Mouse (Mus musculus): ENCODE results near the gene Gm42372. TPM values are rescaled to one million over a fixed set of nuclear protein-coding genes. Genes with fewer than 3 reads are reported as not detected.
A peak's percentile ranks its signal among the peaks of the same experiment; 100 is the strongest.

Gene Gm42372
- total and polyA plus RNA-seq, 3 experiments: 0.15 to 0.61 (median 0.47) TPM

- TF ChIP-seq ZNF384 (IDR thresholded peaks at IDR 0.05; ENCODE audit: low read depth, low read length): no peak
- no peak for TF ChIP-seq E2F4 (IDR thresholded peaks at IDR 0.05; ENCODE audit: insufficient replicate concordance, low read depth, low read length)
- TF ChIP-seq USF2 (conservative IDR thresholded peaks at IDR 0.05; ENCODE audit: low read depth, low read length): no peak
- TF ChIP-seq RCOR1 (conservative IDR thresholded peaks at IDR 0.05; ENCODE audit: low read depth, low read length): no peak
- peak; percentile 95 for TF ChIP-seq MXI1 (IDR thresholded peaks at IDR 0.05; ENCODE audit: low read depth, low read length)
- TF ChIP-seq NELFE (IDR thresholded peaks at IDR 0.05; ENCODE audit: low read depth, low read length): peak; percentile 30
- TF ChIP-seq MAX (IDR thresholded peaks at IDR 0.05; ENCODE audit: low read length): peak; percentile 93
- TF ChIP-seq NRF1 (IDR thresholded peaks at IDR 0.05; ENCODE audit: low read depth, low read length): no peak
- no peak for TF ChIP-seq ZMIZ1 (IDR thresholded peaks at IDR 0.05; ENCODE audit: low read depth, low read length)
- TF ChIP-seq EP300 (IDR thresholded peaks at IDR 0.05; ENCODE audit: low read length): peak; percentile 20; the same call in 1 of the 2 replicates
- TF ChIP-seq MAFK (IDR thresholded peaks at IDR 0.05; ENCODE audit: insufficient replicate concordance, low read length): no peak
- TF ChIP-seq MAZ (IDR thresholded peaks at IDR 0.05; ENCODE audit: low read depth, low read length): no peak
- no peak for TF ChIP-seq ZKSCAN1 (IDR thresholded peaks at IDR 0.05; ENCODE audit: borderline replicate concordance, low read depth, low read length)
- TF ChIP-seq MEF2A (IDR thresholded peaks at IDR 0.05; ENCODE audit: borderline replicate concordance, low read depth, low read length): no peak
- no peak for TF ChIP-seq ETS1 (conservative IDR thresholded peaks at IDR 0.05; ENCODE audit: low read depth, low read length)
- 0 out of 2 replicates have a peak, but pooled peaks have one; percentile 12 for TF ChIP-seq CHD2 (IDR thresholded peaks at IDR 0.05; ENCODE audit: low read length)
Observed at GRCm38 (mm10) chr7:17026710-17027587, 44.1 kb downstream of the Gm42372 start (continued).

GRCm38 (mm10) chr7:17027588-17028343 is 44.9 kb downstream of the Gm42372 start, which contains the start of gene Ppp5c:
Ppp5c (minus strand) TSS chr7:17027924.
- peaks cover 10 to 21% of the 10 kb centered on the region in 2 experiments for H3K36me3 ChIP-seq (replicated peaks in 1 of 2; ENCODE audit: control insufficient read depth in 1 of 2, insufficient read depth in 1 of 2, low read length in 1 of 2)
- H3K4me3 ChIP-seq (replicated peaks in 1 of 3; ENCODE audit: low read depth in 2 of 3, low read length in 2 of 3, poor library complexity in 1 of 3): peak within 1 kb of the TSS; percentile 80 to 94 (median 94)
- peak; percentile 86 for DNase-seq (ENCODE audit: extremely low read depth)
- dilution Hi-C loops (cut with MboI; ENCODE audit: extremely low pct_ligation_motif_present, extremely low pct_unique_long_range_greater_than_20kb, low sequenced_read_pairs) (no loop called here), in situ Hi-C loops (cut with MboI; ENCODE audit: low pct_ligation_motif_present, low pct_unique_long_range_greater_than_20kb, low sequenced_read_pairs) (no loop called here)
- H3K27ac ChIP-seq (ENCODE audit: insufficient read depth, low read depth): peak within 1 kb of the TSS; percentile 48
- peak within 1 kb of the TSS; percentile 80 for H3K9ac ChIP-seq (ENCODE audit: insufficient read depth, low read depth)
- H3K4me1 ChIP-seq (ENCODE audit: control insufficient read depth in 1 of 2, insufficient read depth in 2 of 2): peaks cover 17 to 36% of the 10 kb centered on the region in 2 experiments
- peaks cover 42% of the 10 kb centered on the region for H3K79me2 ChIP-seq (replicated peaks; ENCODE audit: control insufficient read depth, extremely low read depth, insufficient read depth, poor library complexity, severe bottlenecking)
- H3K27me3 ChIP-seq (replicated peaks): peaks cover 4% of the 10 kb centered on the region
- H3K4me2 ChIP-seq (ENCODE audit: insufficient read depth, low read depth, poor library complexity, severe bottlenecking): peak within 1 kb of the TSS; percentile 95
- H3K9me3 ChIP-seq (replicated peaks; ENCODE audit: low read length): no peaks in the 10 kb centered on the region
- TF ChIP-seq NELFE (IDR thresholded peaks at IDR 0.05; ENCODE audit: low read depth, low read length) (no peak), CHD1 (IDR thresholded peaks at IDR 0.05; ENCODE audit: low read depth, low read length) (no peak), JUN (IDR thresholded peaks at IDR 0.05; ENCODE audit: insufficient read depth, low read depth, low read length) (no peak), UBTF (IDR thresholded peaks at IDR 0.05; ENCODE audit: low read depth, low read length) (no peak), EP300 (IDR thresholded peaks at IDR 0.05; ENCODE audit: low read length) (no peak), BHLHE40 (IDR thresholded peaks at IDR 0.05; ENCODE audit: low read depth, low read length) (no peak), MEF2A (IDR thresholded peaks at IDR 0.05; ENCODE audit: borderline replicate concordance, low read depth, low read length) (no peak), HCFC1 (IDR thresholded peaks at IDR 0.05; ENCODE audit: low read depth, low read length) (peak; percentile 74), POLR2A (IDR thresholded peaks at IDR 0.05; ENCODE audit: low read depth, low read length) (peak; percentile 69), NRF1 (IDR thresholded peaks at IDR 0.05; ENCODE audit: low read depth, low read length) (peak; percentile 83), USF1 (IDR thresholded peaks at IDR 0.05; ENCODE audit: low read depth, low read length) (no peak), CHD2 (IDR thresholded peaks at IDR 0.05; ENCODE audit: low read length) (no peak; the same call in 1 of the 2 replicates), GABPA (IDR thresholded peaks at IDR 0.05; ENCODE audit: insufficient replicate concordance, low read depth, low read length) (no peak), MAZ (IDR thresholded peaks at IDR 0.05; ENCODE audit: low read depth, low read length) (peak; percentile 99), PAX5 (IDR thresholded peaks at IDR 0.05; ENCODE audit: low read length) (no peak), CTCF (conservative IDR thresholded peaks at IDR 0.05 in 1 of 2, IDR thresholded peaks at IDR 0.05 in 1 of 2; ENCODE audit: low read depth in 2 of 2, low read length in 2 of 2) (no peak; a peak in 1 of 4 replicates), MXI1 (IDR thresholded peaks at IDR 0.05; ENCODE audit: low read depth, low read length) (no peak), ZKSCAN1 (IDR thresholded peaks at IDR 0.05; ENCODE audit: borderline replicate concordance, low read depth, low read length) (no peak), ZNF384 (IDR thresholded peaks at IDR 0.05; ENCODE audit: low read depth, low read length) (no peak), ETS1 (conservative IDR thresholded peaks at IDR 0.05; ENCODE audit: low read depth, low read length) (no peak), MAFK (IDR thresholded peaks at IDR 0.05; ENCODE audit: insufficient replicate concordance, low read length) (no peak), MYC (IDR thresholded peaks at IDR 0.05; ENCODE audit: low read depth, low read length) (no peak), RCOR1 (conservative IDR thresholded peaks at IDR 0.05; ENCODE audit: low read depth, low read length) (no peak; the same call in 1 of the 2 replicates), RAD21 (IDR thresholded peaks at IDR 0.05; ENCODE audit: low read depth, low read length) (no peak), TBP (conservative IDR thresholded peaks at IDR 0.05; ENCODE audit: low read depth, low read length) (no peak), USF2 (conservative IDR thresholded peaks at IDR 0.05; ENCODE audit: low read depth, low read length) (no peak), JUND (conservative IDR thresholded peaks at IDR 0.05; ENCODE audit: low read depth, low read length) (no peak), SIN3A (IDR thresholded peaks at IDR 0.05; ENCODE audit: low read length) (peak; percentile 59; the same call in 1 of the 2 replicates)
